Mouse (Mus musculus) gastrocnemius, adult 2 months (tissue): Measurements from ENCODE around the gene Srek1. TPM values are rescaled to one million over a fixed set of nuclear protein-coding genes. Genes with fewer than 3 reads are reported as not detected.
A peak's percentile ranks its signal among the peaks of the same experiment; 100 is the strongest.

ENCODE experiments used
- DNase-seq: peaks from one replicate; pipeline ENCODE4 v3.0.0; 2022
- H3K27ac ChIP-seq: fragments of 200-600 bp; 2 replicates; pipeline ENCODE4 v1.8.1; 2022; ENCODE audit warnings: mild to moderate bottlenecking
- H3K4me3 ChIP-seq: fragments of 200-600 bp; 2 replicates; pipeline ENCODE4 v1.8.1; 2022; ENCODE audit warnings: mild to moderate bottlenecking, moderate library complexity
- CTCF ChIP-seq: fragments of 200-600 bp; IDR thresholded peaks from 2 replicates; pipeline ENCODE4 v1.8.1; 2022; ENCODE audit warnings: antibody characterized with exemption, mild to moderate bottlenecking, moderate library complexity
- intact Hi-C: fragments of 180-260 bp; cut with DNase I; formaldehyde crosslinking; loops from one replicate; pipeline ENCODE4 v1.15.1; 2025
- total RNA-seq, 2 experiments: library from RNA; stranded (reverse); gene quantifications; 2 replicates each; pipeline ENCODE4 v1.2.3; 2021

Srek1 gene
- total RNA-seq, 2 experiments from 2014 or later: 24.9 to 25.6 TPM

DNA sequence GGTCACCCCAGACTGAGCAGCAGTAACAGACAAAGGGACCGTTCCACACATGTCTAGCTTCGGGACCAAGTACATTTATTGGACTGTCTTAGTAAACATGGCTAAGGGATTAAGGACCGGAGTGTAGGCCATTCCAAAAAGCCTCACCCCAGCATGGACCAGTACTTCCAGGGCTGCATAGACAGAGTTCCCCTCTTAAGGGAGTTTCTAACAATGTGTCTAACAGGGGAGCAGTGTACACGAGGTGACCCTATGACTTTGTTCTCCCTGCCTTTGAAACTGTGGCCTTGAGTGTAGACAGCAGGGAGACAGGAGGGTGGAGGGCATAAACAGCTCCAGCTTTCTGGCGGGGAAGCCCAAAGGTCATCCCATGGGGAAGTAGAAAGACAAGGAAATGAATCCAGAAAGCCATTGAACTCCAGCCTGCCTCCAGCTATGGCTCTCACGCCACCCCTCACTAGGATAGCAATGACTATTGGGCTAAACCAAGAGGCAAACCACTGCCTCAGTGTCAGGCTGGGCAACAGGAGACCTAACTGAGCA lies 68.9 kb downstream of the Srek1 start:
- H3K27ac ChIP-seq: no peak overlapping the region
- TF ChIP-seq CTCF: no peak
- intact Hi-C loops: no loop called here
- no peak overlapping the region for H3K4me3 ChIP-seq
- DNase-seq: no peak

DNA sequence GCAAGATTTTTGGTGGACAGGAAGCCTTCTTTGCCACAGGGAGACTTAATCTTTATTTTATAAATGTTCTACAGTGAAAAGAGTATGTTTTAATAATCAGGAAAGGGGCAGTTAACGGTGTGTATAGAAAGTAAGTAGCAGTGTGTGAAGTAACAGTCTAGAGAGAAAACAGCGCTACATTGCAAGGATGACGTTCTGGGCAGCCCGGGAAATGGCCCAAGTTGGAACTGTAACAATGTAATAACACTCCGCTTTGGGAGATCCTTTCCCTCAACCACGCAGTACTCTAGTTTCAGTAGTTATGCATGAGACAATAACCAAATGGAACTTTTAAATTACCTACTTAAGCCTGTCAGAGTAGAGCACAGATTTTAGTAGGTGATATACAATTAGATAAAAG lies 70.6 kb downstream of the Srek1 start:
- intact Hi-C loops: loop anchor here (5.0 kb wide), 3 partner anchors 78 to 383 kb away; no protein-coding TSS in a partner anchor

DNA sequence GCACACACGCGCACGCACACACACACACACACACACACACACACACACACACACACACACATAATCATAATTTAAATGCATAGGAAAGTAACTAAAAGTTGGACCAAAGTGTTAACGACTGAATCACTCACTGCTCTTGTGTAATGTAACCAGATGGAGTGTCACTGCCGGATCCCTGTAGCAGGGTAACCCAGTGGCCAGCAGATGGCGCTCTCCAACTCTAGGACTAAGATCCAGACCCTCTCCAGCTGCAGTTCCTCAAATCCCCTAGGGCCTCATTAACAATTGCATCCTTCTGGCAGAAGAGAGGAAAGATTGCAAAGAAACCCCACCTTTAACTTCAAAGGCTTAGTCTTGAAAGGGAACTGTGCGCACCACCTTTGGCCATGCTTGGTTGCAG lies 71.0 kb downstream of the Srek1 start:
- no peak overlapping the region for H3K4me3 ChIP-seq
- H3K27ac ChIP-seq: no peak overlapping the region
- intact Hi-C loops: loop anchor here (5.0 kb wide), 3 partner anchors 79 to 384 kb away; no protein-coding TSS in a partner anchor
- peak; percentile 88 for DNase-seq
- peak; percentile 88 for TF ChIP-seq CTCF

More for the DNA sequence above, 70.6 kb downstream of the Srek1 start:
- Histone ChIP-seq H3K27ac (no peak overlapping the region), H3K4me3 (no peak overlapping the region)
- no peak for TF ChIP-seq CTCF
- peak; percentile 51 for DNase-seq

DNA sequence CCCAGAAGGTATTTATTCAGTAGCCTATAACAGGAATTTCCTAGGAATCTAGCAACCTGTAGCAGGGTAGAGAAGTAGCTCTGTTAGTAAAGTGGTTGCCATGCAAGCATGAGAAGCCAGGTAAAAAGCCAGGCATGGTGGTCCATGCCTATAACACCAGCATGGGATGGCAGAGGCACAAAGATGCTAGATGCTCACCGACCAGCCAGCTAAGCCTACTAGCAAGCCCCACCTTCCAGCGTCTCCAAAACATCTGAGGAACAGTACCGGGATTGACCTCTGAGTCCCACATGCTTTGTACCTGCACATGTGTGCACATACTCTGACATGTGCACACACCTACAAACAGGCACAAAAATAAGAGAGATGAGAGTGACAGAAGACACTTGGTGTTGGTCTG lies 72.1 kb downstream of the Srek1 start:
- no peak for TF ChIP-seq CTCF
- DNase-seq: no peak
- Histone ChIP-seq H3K4me3 (no peak overlapping the region), H3K27ac (no peak overlapping the region)
- intact Hi-C loops: loop anchor here (5.0 kb wide), 3 partner anchors 80 to 385 kb away; no protein-coding TSS in a partner anchor

DNA sequence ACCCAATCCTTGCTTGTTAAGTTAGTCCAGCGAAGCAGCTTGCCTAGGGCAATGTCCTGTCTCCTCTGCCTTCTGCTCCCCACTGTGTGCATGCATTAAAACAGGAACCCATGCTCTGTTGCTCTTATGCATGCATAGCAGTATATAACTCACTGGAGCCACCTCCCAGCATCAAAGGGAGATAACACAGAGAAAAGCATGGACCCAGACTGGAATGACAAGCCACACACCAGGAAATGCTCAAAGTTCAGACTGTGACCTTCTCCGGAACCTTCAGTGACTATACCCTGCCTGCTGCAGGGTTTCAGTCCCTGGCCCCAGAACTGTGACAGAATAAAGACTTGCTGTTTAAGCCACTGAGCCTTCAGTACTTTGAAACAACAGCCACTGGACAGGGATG lies 73.7 kb downstream of the Srek1 start:
- no peak for DNase-seq
- no peak overlapping the region for H3K4me3 ChIP-seq
- no peak for TF ChIP-seq CTCF
- H3K27ac ChIP-seq: no peak overlapping the region
- intact Hi-C loops: loop anchor here (5.0 kb wide), 3 partner anchors 82 to 387 kb away; no protein-coding TSS in a partner anchor

DNA sequence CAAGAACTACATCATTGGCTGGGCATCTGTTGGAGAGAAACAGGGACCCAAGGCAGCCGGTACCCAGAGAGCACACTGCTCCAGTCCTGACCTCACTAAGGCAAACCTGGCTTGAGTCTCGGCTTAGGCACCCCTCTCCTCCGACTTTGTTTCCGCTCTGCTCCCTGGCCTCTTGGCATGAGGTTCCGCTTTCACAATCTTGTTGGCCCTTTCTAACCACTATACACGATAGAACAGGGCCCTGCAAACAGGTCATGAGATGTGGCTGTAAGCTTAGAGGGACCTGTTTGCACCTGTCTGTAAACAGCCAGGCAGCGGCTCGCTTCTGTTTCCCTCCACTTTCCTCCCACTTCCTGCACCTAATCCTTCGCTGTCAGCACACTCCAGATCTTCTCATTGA lies 76.4 kb downstream of the Srek1 start:
- no peak for DNase-seq
- no peak overlapping the region for H3K4me3 ChIP-seq
- no peak overlapping the region for H3K27ac ChIP-seq
- no peak for TF ChIP-seq CTCF
- intact Hi-C loops: no loop called here

DNA sequence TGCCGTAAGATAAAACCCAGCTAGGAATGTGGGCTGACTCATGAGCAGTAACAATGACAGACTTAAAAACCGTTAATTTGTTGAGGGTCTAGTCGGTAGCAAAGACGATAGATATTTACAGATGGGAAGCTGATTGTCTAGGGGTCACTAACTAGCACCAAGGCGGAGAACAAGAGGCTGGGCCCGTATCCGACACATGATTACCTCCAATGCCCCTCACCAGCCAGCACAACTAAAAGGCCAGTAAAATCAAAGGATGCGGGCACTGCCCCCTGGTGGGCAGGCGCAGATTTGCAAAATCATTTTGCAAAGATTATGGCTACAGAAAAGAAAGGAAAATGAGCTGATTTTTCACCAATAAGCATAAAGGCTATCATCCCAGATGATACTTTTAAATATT lies 78.2 kb downstream of the Srek1 start:
- intact Hi-C loops: no loop called here
- Histone ChIP-seq H3K4me3 (no peak overlapping the region), H3K27ac (no peak overlapping the region)
- TF ChIP-seq CTCF: peak; percentile 74
- DNase-seq: peak; percentile 33

DNA sequence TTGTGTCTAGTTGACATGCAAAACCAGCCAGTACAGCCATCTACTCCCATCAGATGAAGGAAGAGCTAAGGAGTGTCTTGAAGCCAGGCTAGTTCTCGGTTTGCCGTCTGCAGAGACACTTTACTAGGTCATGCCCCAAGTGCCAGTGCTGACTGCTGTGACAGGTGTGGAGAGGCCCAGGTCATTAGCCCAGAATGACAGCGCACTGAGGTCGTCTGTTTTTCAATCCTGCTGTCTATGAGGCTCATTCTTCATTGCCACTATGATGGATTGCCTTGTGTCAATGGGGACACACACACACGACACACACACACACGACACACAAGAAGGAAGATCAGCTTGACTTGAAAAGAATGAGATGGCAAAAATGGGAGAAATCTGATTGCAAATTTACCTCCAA lies 79.0 kb downstream of the Srek1 start:
- no peak for TF ChIP-seq CTCF
- intact Hi-C loops: no loop called here
- Histone ChIP-seq H3K27ac (no peak overlapping the region), H3K4me3 (no peak overlapping the region)
- DNase-seq: no peak

Other genes starting within 250 kb of the Srek1 start
- gene Erbin, start 145.9 kb upstream of the Srek1 start, total RNA-seq: 10 to 100 TPM; 40.6 to 45.3 TPM